ENCODE assay signal across 26 mouse cellular contexts in the genomic region with DNA sequence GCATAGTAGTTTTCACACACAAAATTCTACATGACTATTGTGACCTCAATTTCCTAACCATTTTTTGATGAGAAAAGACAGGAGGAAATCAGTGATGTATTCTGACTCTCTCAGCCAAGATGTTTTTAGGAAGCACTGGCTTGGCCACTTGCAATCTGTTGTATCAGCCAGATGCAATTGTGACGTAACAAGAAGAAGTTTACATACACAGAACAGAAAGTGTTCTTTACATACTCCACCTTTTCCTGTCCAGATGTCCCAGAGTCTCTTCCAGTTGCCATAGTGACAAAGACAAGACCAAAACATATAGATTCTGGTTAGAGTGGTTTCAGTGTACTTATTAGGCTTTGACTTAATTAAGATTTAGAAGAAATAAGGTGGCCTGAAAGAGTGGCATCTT. TPM values are rescaled to one million over a fixed set of nuclear protein-coding genes. Genes with fewer than 3 reads are reported as not detected.
DNase-seq lines count a peak whose midpoint lies in the region; ATAC-seq and TF ChIP-seq lines count a peak whose summit lies in the region.
"Had no signal": no experiment of that assay in that cellular context is flagged by ENCODE, and none has a peak within 500 bp of the region (broad histone marks: within the 10 kb centered on the region; RNA-seq: fewer than 3 reads in every experiment).

No protein-coding gene starts in this region.

- WGBS in lung, embryonic 14.5 days = 17% methylated on average over 1 of the region's 1 CpGs
- WGBS in forebrain, embryonic 10.5 days = 83% methylated on average over 1 of the region's 1 CpGs

- H3K9me3 ChIP-seq in lung, embryonic 14.5 days (ENCODE audit: low read depth, low read length) = no peaks in the 10 kb centered on the region
- no peaks in the 10 kb centered on the region for H3K9me3 ChIP-seq in forebrain, embryonic 10.5 days
- H3K9me3 ChIP-seq: forebrain, embryonic 12.5 days; hindbrain, embryonic 10.5 days; hindbrain, embryonic 13.5 days had no signal

- no peak overlapping the region for H3K9ac ChIP-seq in lung, embryonic 14.5 days
- H3K9ac ChIP-seq: forebrain, embryonic 12.5 days; hindbrain, embryonic 13.5 days had no signal

- H3K36me3 ChIP-seq in lung, embryonic 14.5 days (ENCODE audit: insufficient read depth) = no peaks in the 10 kb centered on the region
- H3K36me3 ChIP-seq in forebrain, embryonic 10.5 days (replicated peaks) = no peaks in the 10 kb centered on the region
- H3K36me3 ChIP-seq: forebrain, embryonic 12.5 days; G1E; hindbrain, embryonic 10.5 days; hindbrain, embryonic 13.5 days had no signal

- no peak overlapping the region for H3K27ac ChIP-seq in lung, embryonic 14.5 days (ENCODE audit: low read depth)
- H3K27ac ChIP-seq in forebrain, embryonic 10.5 days = no peak overlapping the region
- H3K27ac ChIP-seq: forebrain, embryonic 12.5 days; hindbrain, embryonic 10.5 days; hindbrain, embryonic 13.5 days had no signal

- no peak overlapping the region for H3K4me3 ChIP-seq in lung, embryonic 14.5 days (ENCODE audit: low read depth, low read length)
- no peak overlapping the region for H3K4me3 ChIP-seq in forebrain, embryonic 10.5 days
- H3K4me3 ChIP-seq: forebrain, embryonic 12.5 days; hindbrain, embryonic 10.5 days; hindbrain, embryonic 13.5 days had no signal

- peak; percentile 39 for ATAC-seq in lung, embryonic 14.5 days (ENCODE audit: insufficient read depth)
- peak; percentile 35 to 59; a peak in 2 of 4 replicates for ATAC-seq in hematopoietic stem cell, adult 5-6 weeks (replicated peaks in 1 of 2; ENCODE audit: insufficient read depth in 1 of 2, low FRiP score in 2 of 2, low TSS enrichment in 1 of 2, low read depth in 1 of 2, poor library complexity in 2 of 2, severe bottlenecking in 2 of 2)
- ATAC-seq in monocyte, adult 5-6 weeks (replicated peaks; ENCODE audit: insufficient number of reproducible peaks, low FRiP score, low TSS enrichment, poor library complexity, severe bottlenecking) = peak; percentile 85
- ATAC-seq: forebrain, embryonic 16.5 days; hindbrain, embryonic 16.5 days; Patski had no signal

- no peaks in the 10 kb centered on the region for H3K27me3 ChIP-seq in lung, embryonic 14.5 days (ENCODE audit: insufficient read depth, low read length)
- H3K27me3 ChIP-seq in forebrain, embryonic 10.5 days (ENCODE audit: poor library complexity, severe bottlenecking) = no peaks in the 10 kb centered on the region
- H3K27me3 ChIP-seq: CH12.LX; forebrain, embryonic 12.5 days; hindbrain, embryonic 13.5 days; Patski had no signal

- no peak overlapping the region for H3K4me2 ChIP-seq in lung, embryonic 14.5 days
- H3K4me2 ChIP-seq: forebrain, embryonic 12.5 days; heart, embryonic 11.5 days; hindbrain, embryonic 13.5 days had no signal

- H3K4me1 ChIP-seq in lung, embryonic 14.5 days (ENCODE audit: insufficient read depth) = no peaks in the 10 kb centered on the region
- H3K4me1 ChIP-seq in forebrain, embryonic 10.5 days = no peaks in the 10 kb centered on the region
- H3K4me1 ChIP-seq: forebrain, embryonic 12.5 days; hindbrain, embryonic 10.5 days; hindbrain, embryonic 13.5 days had no signal

- TF ChIP-seq CTCF in lung, embryonic 14.5 days (IDR thresholded peaks at IDR 0.05; ENCODE audit: low read depth) = no peak

- peak; percentile 56 for DNase-seq in lung, embryonic 14.5 days
- DNase-seq in lung, adult 18-20 months = no peak
- peak; percentile 57 for DNase-seq in 416B (ENCODE audit: low read depth)
- DNase-seq in forebrain, embryonic 10.5 days (ENCODE audit: extremely low spot score, low spot score) = no peak
- DNase-seq in embryo, embryonic 9.5 days (ENCODE audit: extremely low spot score) = no peak
- DNase-seq: adrenal gland, postnatal 10 days; adrenal gland, postnatal 36 days; B cell, adult 2 months; cerebellum, adult 2 months; cerebellum, adult 9-11 months; cerebellum, postnatal 25 days; embryo, embryonic 11 days; gastrocnemius, postnatal 10 days; gastrocnemius, postnatal 36 days; heart, adult 11 months had no signal

RNA-seq across cellular contexts. Expression of gene Stxbp6, which starts 7.1 kb away (rescaled TPM):
- polyA plus RNA-seq in lung, embryonic 14.5 days (2014; fragmentation: Nextera tagmentation; extraction: Ambion mirVana) = 6.4 and 9.7 TPM in 2 replicates
- total RNA-seq in hematopoietic stem cell, adult 5-6 weeks (2017) = 0.94 and 2.3 TPM in 2 replicates
- total RNA-seq in monocyte, adult 5-6 weeks (2017) = 2.1 to 9.1 TPM (median 3.5 TPM) in 3 replicates
- polyA plus RNA-seq in forebrain, embryonic 10.5 days (2016; fragmentation: Nextera tagmentation; extraction: Ambion mirVana) = 15.2 and 15.9 TPM in 2 replicates
- total RNA-seq: CH12.LX had no signal
- polyA plus RNA-seq: G1E had no signal

Comparison
In these comparisons a context has a peak if more than half of its experiments do, and no peak if none do; other contexts are left out.
1. DNase-seq: peak in lung, embryonic 14.5 days (single experiment) and 416B (single experiment); none in lung, adult 18-20 months (0 of 2), forebrain, embryonic 10.5 days (single experiment) and embryo, embryonic 9.5 days (single experiment).
2. Peak in every context shown above with its lines, with median percentiles within 50 percentile points of each other: ATAC-seq.